Mouse (Mus musculus): Measurements from ENCODE around the gene Olfr1245.
A peak's percentile ranks its signal among the peaks of the same experiment; 100 is the strongest.
"Not testable (repeated sequence)": the region's sequence is repeated elsewhere in the genome, so short reads cannot be mapped to it uniquely, and the experiment has no call there.

Olfr1245 gene

DNA sequence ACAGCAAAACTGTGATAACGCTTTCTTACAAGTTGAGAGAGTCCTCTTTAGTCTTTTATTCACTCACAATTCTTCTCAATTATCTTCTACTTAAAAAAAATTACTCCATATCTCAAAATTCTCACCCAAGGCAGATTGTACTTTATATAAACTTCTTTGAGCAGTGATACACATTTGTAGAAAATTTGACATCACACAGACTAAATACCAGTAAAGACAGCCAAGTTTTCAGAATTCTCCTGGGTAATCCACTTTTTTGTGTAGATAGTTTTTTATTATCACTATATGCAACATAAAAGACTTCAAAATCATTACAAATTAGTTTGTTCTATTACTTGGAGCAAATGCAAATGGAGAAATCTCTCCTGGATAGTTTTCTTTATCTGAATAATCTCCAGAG, at the start of gene Olfr1245:
TSS of gene Olfr1245 (minus strand) at position 101 of the 400 bp plus-strand sequence.
- no peak for DNase-seq (ENCODE audit: low spot score)

DNA sequence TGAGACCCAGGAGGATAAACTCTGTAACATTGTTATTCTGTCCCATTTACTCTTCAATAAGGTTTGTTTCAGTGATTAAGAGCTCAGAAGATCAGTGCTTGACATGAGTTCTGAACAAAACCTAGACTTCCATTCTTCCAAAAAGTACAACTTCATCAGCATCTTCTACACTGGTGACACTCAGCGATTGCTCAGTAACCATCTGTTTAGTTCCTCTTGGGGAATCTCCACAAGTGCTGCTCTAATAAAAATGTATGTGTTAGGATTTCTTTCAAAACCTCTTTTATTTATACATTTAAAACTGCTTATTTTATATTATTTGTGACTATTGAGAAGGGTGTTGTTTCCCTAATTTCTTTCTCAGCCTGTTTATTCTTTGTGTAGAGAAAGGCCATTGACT, 39.9 kb upstream of the Olfr1245 start, which contains the start of gene Olfr1248:
TSS of gene Olfr1248 (minus strand) at position 101 of the 400 bp plus-strand sequence.
- DNase-seq (ENCODE audit: low spot score), result not testable (repeated sequence)

DNA sequence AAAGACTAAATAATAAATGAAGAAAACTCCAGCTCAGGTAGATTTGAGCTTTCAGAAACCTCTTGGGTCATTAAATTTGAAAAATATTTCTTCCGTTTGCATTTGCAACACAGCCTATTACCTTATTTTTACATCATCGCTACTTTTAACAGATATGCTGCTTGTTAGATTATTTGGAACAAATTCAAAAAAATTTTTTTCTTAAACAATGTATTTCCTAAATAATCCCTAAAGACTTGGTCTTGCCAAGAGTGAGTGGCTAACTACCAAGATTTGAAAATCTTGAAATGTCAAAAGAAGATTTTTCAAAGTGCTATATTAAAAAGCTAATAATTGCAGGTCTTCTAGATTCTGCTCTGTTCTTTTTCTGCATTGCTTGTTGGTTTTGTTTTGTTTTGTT, 35.8 kb upstream of the Olfr1245 start, which contains the start of gene Olfr1247:
TSS of gene Olfr1247 (minus strand) at position 101 of the 400 bp plus-strand sequence.
- DNase-seq (ENCODE audit: low spot score), result no peak

DNA sequence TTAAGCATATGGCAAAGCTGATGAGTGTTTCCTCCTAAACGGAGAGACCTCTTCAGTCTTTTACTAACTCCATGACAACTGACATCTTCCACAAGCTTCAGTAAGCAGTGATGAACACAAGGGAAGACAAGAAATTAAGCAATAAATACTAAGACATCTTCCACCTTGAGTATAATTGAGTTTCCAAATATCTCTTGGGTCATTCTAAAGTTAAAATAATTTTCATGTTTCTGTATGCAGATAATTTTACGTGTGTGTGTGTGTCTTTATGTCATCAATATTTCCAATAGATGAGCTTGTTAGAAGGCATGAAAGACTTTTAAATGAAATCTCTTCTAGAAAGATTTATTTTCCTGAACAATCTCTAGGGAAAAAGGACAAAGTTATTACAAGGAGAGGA, 14.8 kb upstream of the Olfr1245 start, which contains the start of gene Olfr1246:
TSS of gene Olfr1246 (minus strand) at position 101 of the 400 bp plus-strand sequence.
- no peak for DNase-seq (ENCODE audit: low spot score)

DNA sequence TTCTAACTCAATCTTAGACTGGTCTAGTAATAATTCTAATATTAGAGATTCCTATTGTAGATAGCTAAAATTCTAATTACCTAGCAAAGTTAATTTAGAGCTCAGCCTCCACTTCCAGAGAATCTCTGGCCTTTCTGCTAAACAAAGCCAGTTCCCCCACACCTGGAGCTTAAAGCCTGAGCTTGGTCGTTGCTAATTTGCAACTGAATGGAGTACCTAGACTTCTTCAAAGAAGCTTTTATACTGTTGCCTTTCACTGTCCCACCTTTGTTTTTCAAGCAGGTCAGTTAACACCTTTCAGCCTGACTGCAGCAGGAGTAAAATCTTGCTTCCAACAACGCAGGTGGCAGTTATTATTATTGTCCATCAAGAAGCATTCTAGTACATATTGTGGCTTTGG, 15.5 kb downstream of the Olfr1245 start:
- not testable (repeated sequence) for DNase-seq (ENCODE audit: low spot score)

DNA sequence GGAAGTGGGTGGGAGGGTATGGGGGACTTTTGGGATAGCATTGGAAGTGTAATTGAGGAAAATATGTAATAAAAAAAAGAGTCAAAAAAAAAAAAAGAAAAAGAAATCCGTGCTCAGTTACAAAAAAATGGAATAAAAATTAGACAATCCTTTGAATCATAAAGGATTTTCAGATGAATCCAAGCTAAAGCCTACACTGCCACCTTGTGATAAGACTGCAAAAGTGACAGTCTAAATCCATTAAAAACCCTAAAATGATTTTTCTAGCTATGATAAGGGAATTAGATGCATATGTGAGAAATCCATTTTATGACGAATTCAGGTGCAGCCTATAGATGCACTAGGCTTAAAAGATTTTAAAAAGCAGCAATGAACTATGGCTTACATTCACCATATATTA, 33.7 kb downstream of the Olfr1245 start:
- DNase-seq (ENCODE audit: low spot score), result peak; percentile 14

DNA sequence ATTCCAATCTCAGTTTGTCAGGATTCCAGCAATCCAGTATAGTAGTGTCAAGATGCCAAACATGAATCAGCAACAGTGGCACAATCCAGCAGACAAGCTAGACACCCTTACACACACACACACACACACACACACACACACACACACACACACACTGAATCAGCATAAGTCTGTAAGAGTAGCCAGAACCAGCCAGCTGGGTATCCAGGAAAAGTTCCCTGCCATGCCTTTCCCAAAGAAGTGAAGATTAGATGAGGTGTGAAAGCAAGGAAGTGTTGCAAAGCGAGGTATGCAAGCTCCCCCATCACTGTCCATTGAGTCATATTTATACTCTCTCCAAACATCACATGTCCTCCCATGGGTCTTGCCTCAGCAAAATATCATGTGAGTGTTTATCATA, 38.3 kb downstream of the Olfr1245 start:
- DNase-seq (ENCODE audit: low spot score), result no peak

DNA sequence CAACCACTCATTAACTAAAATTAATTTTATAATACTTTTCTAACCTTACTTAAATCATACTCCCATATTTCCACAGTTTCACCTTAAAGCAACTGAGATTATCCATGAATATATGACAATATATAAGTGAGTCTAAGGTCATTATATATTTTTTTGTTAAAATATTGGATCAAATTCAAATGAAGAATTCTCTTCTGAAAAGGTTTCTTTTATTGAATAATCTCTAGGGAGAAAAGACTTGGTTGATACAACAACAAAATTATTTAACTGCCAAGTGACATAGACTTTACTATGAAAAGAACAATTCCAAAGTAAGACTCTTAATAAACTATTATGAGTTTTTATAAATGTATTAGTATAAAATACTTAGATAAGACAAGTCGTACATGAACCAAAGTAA, 46.9 kb downstream of the Olfr1245 start, which contains the start of gene Olfr1243:
TSS of gene Olfr1243 (minus strand) at position 101 of the 400 bp plus-strand sequence.
- no peak for DNase-seq (ENCODE audit: low spot score)

All from embryo, embryonic 10 days (tissue).